Mouse (Mus musculus) limb, embryonic 14.5 days (tissue): Measurements from ENCODE around the gene Mia2. TPM values are rescaled to one million over a fixed set of nuclear protein-coding genes. Genes with fewer than 3 reads are reported as not detected.

ENCODE experiments used
- ATAC-seq: fragments of 200-750 bp; cut with Nextera tagmentation; 2 replicates; pipeline ENCODE4 v1.8.0; 2017; ENCODE audit warnings: low read depth, moderate number of reproducible peaks, moderate TSS enrichment; ENCODE audit not compliant: low FRiP score
- DNase-seq: peaks from one replicate; pipeline ENCODE4 v3.0.0-alpha.2; 2015; ENCODE audit warnings: low spot score
- H3K27ac ChIP-seq: fragments of 300-500 bp; sonication (generic); replicated peaks from 2 replicates; pipeline ENCODE4 v1.5.1; 2014; ENCODE audit warnings: low read depth, mild to moderate bottlenecking, low read length, moderate library complexity, mixed read lengths
- H3K27me3 ChIP-seq: fragments of 300-500 bp; sonication (generic); 2 replicates; pipeline ENCODE4 v1.6.1; 2014; ENCODE audit warnings: low read length, mixed read lengths; ENCODE audit not compliant: control insufficient read depth, insufficient read depth
- H3K36me3 ChIP-seq: fragments of 300-500 bp; sonication (generic); 2 replicates; pipeline ENCODE4 v1.6.1; 2014; ENCODE audit warnings: mild to moderate bottlenecking, low read length, moderate library complexity, mixed read lengths; ENCODE audit not compliant: control insufficient read depth, insufficient read depth
- H3K4me1 ChIP-seq: fragments of 300-500 bp; sonication (generic); 2 replicates; pipeline ENCODE4 v1.6.1; 2014; ENCODE audit warnings: antibody characterized with exemption, low read length, mixed read lengths; ENCODE audit not compliant: control insufficient read depth, insufficient read depth
- H3K4me2 ChIP-seq: fragments of 300-500 bp; sonication (generic); replicated peaks from 2 replicates; pipeline ENCODE4 v1.6.1; 2014; ENCODE audit warnings: low read depth, mild to moderate bottlenecking, low read length, moderate library complexity; ENCODE audit not compliant: severe bottlenecking
- H3K4me3 ChIP-seq: fragments of 300-500 bp; sonication (generic); replicated peaks from 2 replicates; pipeline ENCODE4 v1.5.1; 2014; ENCODE audit warnings: low read length
- H3K9ac ChIP-seq: fragments of 300-500 bp; sonication (generic); 2 replicates; pipeline ENCODE4 v1.6.1; 2014; ENCODE audit warnings: mild to moderate bottlenecking, low read depth, low read length, moderate library complexity; ENCODE audit not compliant: severe bottlenecking
- H3K9me3 ChIP-seq: fragments of 300-500 bp; sonication (generic); 2 replicates; pipeline ENCODE4 v1.6.1; 2016; ENCODE audit warnings: low read length; ENCODE audit not compliant: control insufficient read depth
- POLR2A ChIP-seq: fragments of 200-500 bp; IDR thresholded peaks from 2 replicates; pipeline ENCODE4 v1.8.0; 2012; ENCODE audit warnings: inconsistent platforms, mild to moderate bottlenecking, moderate library complexity, borderline replicate concordance; ENCODE audit not compliant: insufficient read depth, insufficient read length; ENCODE audit errors: extremely low read depth
- WGBS: fragments of 180-500 bp; shearing (Covaris S2); extraction: QIAGEN DNeasy Blood & Tissue Kit; methylation state at CpG from one replicate; pipeline ENCODE4 v1.1.7; 2014; 5-methylcytosine and 5-hydroxymethylcytosine counted together
- polyA plus RNA-seq, 2 experiments: library from polyadenylated mRNA; depleted of rRNA in 1 of 2; stranded (reverse) in 1 of 2; unstranded in 1 of 2; fragments of >200 nt; fragmentation: Nextera tagmentation in 1 of 2; extraction: Ambion mirVana in 1 of 2; gene quantifications; 2 replicates each; pipeline versions ENCODE4 v1.2.1 to v1.2.3; 2012 to 2014

Mia2 gene
- polyA plus RNA-seq (2012; rRNA removed) (52.5 and 59.1 TPM in 2 replicates), polyA plus RNA-seq (2014; fragmentation: Nextera tagmentation; extraction: Ambion mirVana) (60.0 and 61.8 TPM in 2 replicates)

DNA sequence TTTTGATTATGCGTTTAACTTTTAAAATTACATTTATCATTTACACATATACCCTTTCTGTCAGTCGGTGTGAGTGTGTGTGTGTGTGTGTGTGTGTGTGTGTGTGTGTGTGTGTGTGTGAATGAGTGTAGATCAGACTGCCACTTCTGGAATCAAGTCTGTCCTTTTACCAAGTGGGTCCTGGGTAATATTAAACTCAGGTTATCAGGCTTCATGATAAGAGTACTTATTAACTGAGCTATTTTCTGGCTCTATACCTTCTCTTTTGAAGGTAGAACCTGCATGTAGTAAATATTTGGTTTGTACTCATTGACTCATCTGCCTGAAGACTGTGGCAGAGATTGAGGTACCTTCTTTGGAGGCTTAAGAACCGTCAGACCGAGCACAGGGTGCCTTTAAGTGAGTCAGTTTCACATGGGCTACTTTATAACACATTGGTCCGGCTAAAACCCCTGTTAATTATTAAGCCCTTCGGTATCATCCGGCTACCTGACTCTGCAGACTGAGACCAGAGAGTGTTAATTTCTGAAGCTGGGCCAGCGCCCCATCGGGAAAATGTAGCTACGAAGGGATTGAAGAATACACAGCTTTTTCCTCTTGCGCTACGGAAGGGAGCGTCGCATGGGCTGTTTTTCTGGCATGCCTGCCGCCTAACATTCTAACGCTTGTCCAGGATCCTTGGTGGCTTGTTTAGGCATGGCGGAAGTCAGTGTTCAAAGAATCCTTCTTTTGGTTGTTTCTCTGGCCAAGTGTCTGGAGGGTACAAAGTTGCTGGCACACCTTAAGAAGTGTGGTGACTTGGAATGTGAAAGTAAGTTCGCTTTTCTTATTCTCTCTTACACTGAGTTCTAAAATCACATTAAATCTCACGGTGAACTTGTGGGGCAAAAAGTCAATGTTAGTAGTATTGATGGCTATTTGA lies at the start of gene Mia2:
Mia2 (plus strand) TSS at position 696 of the 922 bp plus-strand sequence.
- Histone ChIP-seq H3K27ac (no peak within 1 kb of the TSS), H3K4me3 (no peak within 1 kb of the TSS), H3K27me3 (no peaks in the 10 kb centered on the region), H3K36me3 (no peaks in the 10 kb centered on the region), H3K9ac (no peak within 1 kb of the TSS), H3K4me2 (no peak within 1 kb of the TSS), H3K4me1 (no peaks in the 10 kb centered on the region), H3K9me3 (no peaks in the 10 kb centered on the region)
- 80% methylated on average over 19 of the region's 19 CpGs for WGBS
- ATAC-seq (no peak), DNase-seq (no peak)
- no peak for TF ChIP-seq POLR2A

DNA sequence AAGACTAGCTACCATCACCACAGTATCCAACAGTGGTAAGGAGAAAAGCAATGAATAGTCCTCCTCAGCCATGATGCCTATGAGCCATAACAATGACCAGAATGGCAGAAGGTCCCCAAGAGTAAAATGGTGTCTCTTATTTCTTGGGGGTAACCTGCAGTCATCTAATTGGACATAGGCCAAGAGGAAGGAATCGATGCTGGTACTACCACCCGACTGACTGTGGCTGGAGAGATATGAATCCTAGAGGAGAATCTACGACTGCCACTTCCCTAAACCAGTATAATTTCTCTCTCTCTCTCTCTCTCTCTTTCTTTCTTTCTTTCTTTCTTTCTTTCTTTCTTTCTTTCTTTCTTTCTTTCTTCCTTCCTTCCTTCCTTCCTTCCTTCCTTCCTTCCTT lies 43.1 kb upstream of the Mia2 start:
- Histone ChIP-seq H3K27ac (no peak overlapping the region), H3K4me1 (no peaks in the 10 kb centered on the region), H3K9me3 (no peaks in the 10 kb centered on the region), H3K4me3 (no peak overlapping the region), H3K27me3 (no peaks in the 10 kb centered on the region), H3K4me2 (no peak overlapping the region), H3K9ac (no peak overlapping the region), H3K36me3 (peaks cover 46% of the 10 kb centered on the region)
- DNase-seq, result no peak
- ATAC-seq, result no peak
- 90% methylated on average over 3 of the region's 3 CpGs for WGBS
- TF ChIP-seq POLR2A, result no peak

DNA sequence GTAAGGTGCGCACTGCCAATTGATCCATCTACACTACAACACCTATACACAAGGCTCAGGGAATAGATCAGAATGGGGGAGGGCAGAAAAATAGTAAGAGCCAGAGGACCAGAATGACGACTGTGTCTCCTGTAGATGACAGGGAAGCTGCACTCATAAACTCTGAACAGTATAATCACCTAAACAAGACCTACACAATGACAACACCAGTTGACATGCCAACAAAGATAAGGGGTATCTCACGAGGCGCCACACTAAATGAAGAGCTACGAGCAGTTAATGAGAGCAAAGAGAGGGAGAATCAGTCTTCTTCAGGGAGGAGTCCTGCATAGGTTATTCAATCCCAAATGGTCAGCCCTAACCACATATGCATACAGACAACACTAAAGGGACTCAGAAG lies 42.4 kb upstream of the Mia2 start:
- Histone ChIP-seq H3K4me1 (no peaks in the 10 kb centered on the region), H3K36me3 (peaks cover 42% of the 10 kb centered on the region), H3K9ac (no peak overlapping the region), H3K4me2 (no peak overlapping the region), H3K27ac (no peak overlapping the region), H3K4me3 (no peak overlapping the region), H3K27me3 (no peaks in the 10 kb centered on the region), H3K9me3 (no peaks in the 10 kb centered on the region)
- DNase-seq, result no peak
- WGBS, result 90% methylated on average over 5 of the region's 5 CpGs
- no peak for TF ChIP-seq POLR2A
- ATAC-seq, result no peak

GRCm38 (mm10) chr12:59053976-59054375 lies 41.6 kb upstream of the Mia2 start:
- TF ChIP-seq POLR2A, result no peak
- ATAC-seq, result no peak
- no peaks in the 10 kb centered on the region for H3K27me3 ChIP-seq
- no peaks in the 10 kb centered on the region for H3K4me1 ChIP-seq
- H3K9me3 ChIP-seq, result no peaks in the 10 kb centered on the region
- peaks cover 34% of the 10 kb centered on the region for H3K36me3 ChIP-seq
- DNase-seq, result no peak
- H3K9ac ChIP-seq, result no peak overlapping the region
- no peak overlapping the region for H3K4me2 ChIP-seq
- H3K27ac ChIP-seq, result no peak overlapping the region
- H3K4me3 ChIP-seq, result no peak overlapping the region

- Histone ChIP-seq H3K36me3 (peaks cover 29% of the 10 kb centered on the region), H3K4me1 (peaks cover 9% of the 10 kb centered on the region; the same call in 1 of the 2 replicates), H3K9ac (no peak overlapping the region), H3K27me3 (no peaks in the 10 kb centered on the region), H3K27ac (no peak overlapping the region), H3K4me3 (no peak overlapping the region), H3K9me3 (no peaks in the 10 kb centered on the region), H3K4me2 (no peak overlapping the region)
- TF ChIP-seq POLR2A, result no peak
- DNase-seq, result no peak
- ATAC-seq, result no peak
- WGBS, result 85% methylated on average over 4 of the region's 4 CpGs
Observed at GRCm38 (mm10) chr12:59055196-59055850, 40.3 kb upstream of the Mia2 start.
